Mouse (Mus musculus) olfactory bulb, adult 2 months (tissue): ENCODE results near the gene Srd5a1.

Experiments used
- CTCF ChIP-seq: fragments of 200-500 bp; IDR thresholded peaks from 2 replicates; pipeline ENCODE4 v1.5.1; 2012; ENCODE audit warnings: low read depth, mild to moderate bottlenecking, low read length, moderate library complexity; ENCODE audit not compliant: insufficient read depth
- POLR2A ChIP-seq: fragments of 200-500 bp; IDR thresholded peaks from 2 replicates; pipeline ENCODE4 v1.6.1; 2012; ENCODE audit warnings: mild to moderate bottlenecking, low read depth, low read length, moderate library complexity; ENCODE audit not compliant: insufficient read depth

DNA sequence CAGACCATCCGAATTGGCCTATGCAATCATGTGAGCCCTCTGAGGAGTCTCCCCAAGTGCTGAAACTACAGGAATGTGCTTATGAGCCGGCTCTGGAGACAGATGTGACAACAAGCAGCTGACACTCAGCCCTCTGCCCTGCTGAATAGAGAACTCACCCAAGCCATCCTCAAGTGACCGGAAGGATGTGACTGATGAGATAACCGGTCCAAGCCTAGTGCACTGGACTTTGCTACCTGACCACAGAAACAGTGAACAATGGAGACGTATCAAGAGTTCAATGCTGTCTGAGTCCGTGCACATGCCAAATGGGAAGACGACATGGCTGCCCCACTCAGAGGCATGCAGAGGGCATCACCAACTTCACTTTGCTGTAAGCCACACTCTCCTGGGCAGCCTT is 82.7 kb downstream of the Srd5a1 start:
- TF ChIP-seq CTCF: no peak
- no peak for TF ChIP-seq POLR2A
